Mouse (Mus musculus): ENCODE measurements around the gene Mrpl39. TPM values are rescaled to one million over a fixed set of nuclear protein-coding genes. Genes with fewer than 3 reads are reported as not detected.

The Mrpl39 gene
- polyA plus RNA-seq, 1 experiment from 2014 or later = 47.7 TPM

GRCm38 (mm10) chr16:84771461-84771860 is 35.9 kb upstream of the Mrpl39 start:
- 75% methylated on average over 2 of the region's 2 CpGs for WGBS
- H3K27me3 ChIP-seq (ENCODE audit: insufficient read depth, low read length) = peaks cover 10% of the 10 kb centered on the region
- no peaks in the 10 kb centered on the region for H3K4me1 ChIP-seq (ENCODE audit: insufficient read depth)
- H3K4me3 ChIP-seq (ENCODE audit: low read depth, low read length) = no peak overlapping the region
- no peak overlapping the region for H3K27ac ChIP-seq (ENCODE audit: low read depth)
- no peak for ATAC-seq (ENCODE audit: insufficient read depth)
- H3K36me3 ChIP-seq (ENCODE audit: insufficient read depth) = no peaks in the 10 kb centered on the region
- H3K4me2 ChIP-seq = no peak overlapping the region
- DNase-seq = no peak
- no peak for TF ChIP-seq CTCF (IDR thresholded peaks at IDR 0.05; ENCODE audit: low read depth)
- no peaks in the 10 kb centered on the region for H3K9me3 ChIP-seq (ENCODE audit: low read depth, low read length)
- H3K9ac ChIP-seq = no peak overlapping the region

GRCm38 (mm10) chr16:84770891-84771290 is 35.3 kb upstream of the Mrpl39 start:
- 79% methylated on average over 7 of the region's 7 CpGs for WGBS
- Histone ChIP-seq H3K4me3 (ENCODE audit: low read depth, low read length) (no peak overlapping the region), H3K27ac (ENCODE audit: low read depth) (no peak overlapping the region), H3K9ac (no peak overlapping the region), H3K9me3 (ENCODE audit: low read depth, low read length) (no peaks in the 10 kb centered on the region), H3K36me3 (ENCODE audit: insufficient read depth) (no peaks in the 10 kb centered on the region), H3K4me2 (no peak overlapping the region), H3K4me1 (ENCODE audit: insufficient read depth) (no peaks in the 10 kb centered on the region), H3K27me3 (ENCODE audit: insufficient read depth, low read length) (peaks cover 10% of the 10 kb centered on the region)
- no peak for ATAC-seq (ENCODE audit: insufficient read depth)
- no peak for TF ChIP-seq CTCF (IDR thresholded peaks at IDR 0.05; ENCODE audit: low read depth)
- DNase-seq = no peak

DNA sequence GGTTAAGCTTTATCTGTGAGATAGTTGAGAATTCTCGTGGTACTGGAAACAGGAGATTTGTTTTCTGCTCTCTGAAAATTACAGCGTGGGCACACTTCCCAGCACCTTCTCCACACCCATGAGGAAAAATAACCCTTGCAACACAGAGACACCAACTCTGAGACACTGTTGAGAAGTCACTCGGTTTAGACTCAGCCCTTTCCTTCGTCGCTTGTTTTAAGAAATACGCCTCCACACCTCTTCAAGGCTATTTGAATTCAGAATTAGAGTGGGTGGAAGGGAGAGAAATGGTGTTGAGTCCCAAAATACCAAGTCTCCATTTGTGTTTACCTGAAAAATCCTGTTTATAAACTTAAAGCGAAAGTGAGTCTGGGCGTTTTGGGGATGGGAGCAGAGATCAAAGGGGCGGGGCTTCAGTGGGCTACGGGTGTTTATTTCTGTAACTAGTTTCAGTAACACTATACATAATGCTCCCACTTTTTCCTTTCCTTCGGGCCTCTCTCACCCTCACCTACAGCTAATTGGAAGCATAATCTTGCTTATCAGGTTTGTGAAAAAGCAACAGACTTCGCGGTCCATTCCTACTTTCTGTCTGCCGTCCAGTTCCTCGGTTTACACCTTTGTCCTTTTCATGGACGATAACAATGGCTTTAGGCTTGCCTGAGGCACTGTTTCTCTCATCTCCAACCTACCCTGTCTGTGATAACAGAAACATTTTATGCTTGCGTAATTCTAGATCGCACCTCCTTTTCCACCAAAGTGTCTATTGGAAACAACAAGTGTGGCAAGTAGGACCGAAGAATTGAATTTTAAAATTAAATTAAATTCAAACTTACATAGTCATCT is 34.3 kb upstream of the Mrpl39 start:
- Histone ChIP-seq H3K27ac (ENCODE audit: low read depth) (no peak overlapping the region), H3K4me3 (ENCODE audit: low read depth, low read length) (no peak overlapping the region), H3K9ac (no peak overlapping the region), H3K9me3 (ENCODE audit: low read depth, low read length) (no peaks in the 10 kb centered on the region), H3K27me3 (ENCODE audit: insufficient read depth, low read length) (peaks cover 7% of the 10 kb centered on the region; the same call in 1 of the 2 replicates), H3K4me1 (ENCODE audit: insufficient read depth) (no peaks in the 10 kb centered on the region), H3K4me2 (no peak overlapping the region), H3K36me3 (ENCODE audit: insufficient read depth) (no peaks in the 10 kb centered on the region)
- 80% methylated on average over 19 of the region's 19 CpGs for WGBS
- no peak for TF ChIP-seq CTCF (IDR thresholded peaks at IDR 0.05; ENCODE audit: low read depth)
- DNase-seq (no peak), ATAC-seq (ENCODE audit: insufficient read depth) (no peak)

- no peak overlapping the region for H3K4me2 ChIP-seq
- no peaks in the 10 kb centered on the region for H3K36me3 ChIP-seq (ENCODE audit: insufficient read depth)
- no peak for ATAC-seq (ENCODE audit: insufficient read depth)
- H3K9ac ChIP-seq = no peak overlapping the region
- H3K27ac ChIP-seq (ENCODE audit: low read depth) = no peak overlapping the region
- no peak for DNase-seq
- no peak for TF ChIP-seq CTCF (IDR thresholded peaks at IDR 0.05; ENCODE audit: low read depth)
- H3K27me3 ChIP-seq (ENCODE audit: insufficient read depth, low read length) = peaks cover 5% of the 10 kb centered on the region; the same call in 1 of the 2 replicates
- no peaks in the 10 kb centered on the region for H3K4me1 ChIP-seq (ENCODE audit: insufficient read depth)
- H3K9me3 ChIP-seq (ENCODE audit: low read depth, low read length) = no peaks in the 10 kb centered on the region
- WGBS = 67% methylated on average over 4 of the region's 4 CpGs
- H3K4me3 ChIP-seq (ENCODE audit: low read depth, low read length) = no peak overlapping the region
Observed at GRCm38 (mm10) chr16:84769182-84769581, 33.6 kb upstream of the Mrpl39 start.

DNA sequence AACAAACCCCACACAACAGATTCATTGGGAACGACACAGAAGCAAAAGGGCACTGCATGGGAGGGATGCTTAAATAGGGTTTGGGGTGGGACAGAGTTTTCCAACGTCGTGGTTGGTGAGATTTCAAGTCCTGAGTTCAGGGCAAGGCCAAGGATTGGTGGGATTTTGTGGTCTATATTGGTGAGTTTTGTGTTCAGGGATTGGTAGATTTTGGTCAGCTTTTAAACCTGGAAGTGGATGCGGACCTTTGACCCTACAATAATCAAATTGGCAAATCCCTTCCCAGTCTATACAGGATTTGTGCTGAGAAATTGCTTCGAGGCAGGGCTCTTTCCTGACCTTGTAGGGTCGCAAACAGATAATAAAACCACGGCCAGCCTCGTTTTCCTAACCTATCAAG is 32.4 kb upstream of the Mrpl39 start:
- no peaks in the 10 kb centered on the region for H3K27me3 ChIP-seq (ENCODE audit: insufficient read depth, low read length)
- no peak for DNase-seq
- H3K36me3 ChIP-seq (ENCODE audit: insufficient read depth) = no peaks in the 10 kb centered on the region
- H3K4me3 ChIP-seq (ENCODE audit: low read depth, low read length) = no peak overlapping the region
- no peak overlapping the region for H3K27ac ChIP-seq (ENCODE audit: low read depth)
- WGBS = 77% methylated on average over 8 of the region's 8 CpGs
- H3K4me2 ChIP-seq = no peak overlapping the region
- H3K4me1 ChIP-seq (ENCODE audit: insufficient read depth) = no peaks in the 10 kb centered on the region
- no peak for ATAC-seq (ENCODE audit: insufficient read depth)
- H3K9me3 ChIP-seq (ENCODE audit: low read depth, low read length) = no peaks in the 10 kb centered on the region
- no peak overlapping the region for H3K9ac ChIP-seq
- no peak for TF ChIP-seq CTCF (IDR thresholded peaks at IDR 0.05; ENCODE audit: low read depth)

DNA sequence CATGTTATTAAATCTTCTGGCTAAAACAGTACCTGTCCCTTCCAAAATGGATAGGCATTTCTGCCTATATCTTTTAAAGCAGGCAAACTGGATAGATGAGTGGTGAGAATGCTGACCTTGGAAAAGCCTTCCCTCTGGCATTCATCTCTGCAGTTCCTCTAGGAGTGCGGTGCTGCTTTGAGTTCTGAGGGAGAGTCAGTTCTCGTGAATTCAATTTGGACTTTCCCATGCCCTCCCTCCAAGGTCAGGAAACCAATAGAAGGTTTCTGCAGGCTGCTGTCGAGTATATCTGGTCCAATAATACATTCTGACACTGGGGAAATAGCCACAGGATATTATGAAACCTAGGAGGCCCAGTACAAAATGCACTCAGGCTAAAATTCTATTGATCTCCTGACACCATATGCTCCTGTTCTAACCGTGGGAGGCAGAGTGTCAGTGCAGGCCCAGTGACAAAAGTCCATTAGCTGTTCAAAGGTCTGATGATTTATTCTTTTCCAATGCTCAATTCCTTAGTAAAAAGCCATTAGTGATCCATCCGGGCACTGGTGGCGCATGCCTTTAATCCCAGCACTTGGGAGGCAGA is 10.3 kb upstream of the Mrpl39 start:
- H3K4me2 ChIP-seq = no peak overlapping the region
- ATAC-seq (ENCODE audit: insufficient read depth) = no peak
- H3K4me1 ChIP-seq (ENCODE audit: insufficient read depth) = no peaks in the 10 kb centered on the region
- no peaks in the 10 kb centered on the region for H3K36me3 ChIP-seq (ENCODE audit: insufficient read depth)
- no peak for DNase-seq
- no peak for TF ChIP-seq CTCF (IDR thresholded peaks at IDR 0.05; ENCODE audit: low read depth)
- H3K9ac ChIP-seq = no peak overlapping the region
- H3K27ac ChIP-seq (ENCODE audit: low read depth) = no peak overlapping the region
- no peaks in the 10 kb centered on the region for H3K9me3 ChIP-seq (ENCODE audit: low read depth, low read length)
- H3K4me3 ChIP-seq (ENCODE audit: low read depth, low read length) = no peak overlapping the region
- no peaks in the 10 kb centered on the region for H3K27me3 ChIP-seq (ENCODE audit: insufficient read depth, low read length)
- WGBS = 75% methylated on average over 6 of the region's 6 CpGs

DNA sequence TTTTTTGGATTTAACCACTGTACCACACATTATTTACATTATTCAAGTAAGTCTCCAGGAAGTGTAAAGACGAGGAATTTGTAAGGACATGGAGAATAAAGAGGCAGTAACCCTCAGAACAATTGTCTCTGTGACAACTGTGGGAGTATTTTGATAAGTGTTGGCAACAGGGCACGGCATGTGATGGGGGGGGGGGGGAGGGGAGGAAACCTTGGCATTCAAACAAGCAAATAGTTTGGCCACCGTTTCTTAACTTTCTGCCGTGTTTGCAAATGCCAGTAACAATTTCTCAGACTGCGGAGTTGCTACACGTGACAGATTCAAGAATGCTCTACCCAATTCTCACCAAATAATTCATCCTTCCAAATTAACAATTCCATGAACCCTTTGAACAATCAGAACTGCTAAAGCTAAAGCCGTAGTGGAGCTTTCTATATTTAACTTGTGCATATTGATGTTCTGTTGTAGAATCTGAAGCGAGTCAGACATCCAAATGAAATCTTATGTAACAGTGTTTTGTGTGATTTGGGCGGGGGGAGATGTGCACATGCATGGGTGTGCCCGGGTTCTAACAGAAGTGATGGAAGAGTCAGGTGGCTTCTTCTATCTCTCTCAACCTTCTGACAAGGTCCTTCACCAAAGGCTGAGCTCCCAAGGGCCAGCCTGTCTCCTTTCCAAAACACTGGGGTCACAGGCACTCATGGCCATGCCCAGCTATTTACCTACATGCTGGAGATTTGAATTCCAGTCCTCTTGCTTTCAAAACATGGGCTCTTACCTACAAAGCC is 9.4 kb upstream of the Mrpl39 start:
- DNase-seq (peak; percentile 15), ATAC-seq (ENCODE audit: insufficient read depth) (no peak)
- H3K27me3 ChIP-seq (ENCODE audit: insufficient read depth, low read length) = no peaks in the 10 kb centered on the region
- TF ChIP-seq CTCF (IDR thresholded peaks at IDR 0.05; ENCODE audit: low read depth) = no peak
- H3K4me3 ChIP-seq (ENCODE audit: low read depth, low read length) = no peak overlapping the region
- WGBS = 51% methylated on average over 10 of the region's 10 CpGs
- no peak overlapping the region for H3K9ac ChIP-seq
- H3K9me3 ChIP-seq (ENCODE audit: low read depth, low read length) = no peaks in the 10 kb centered on the region
- no peak overlapping the region for H3K27ac ChIP-seq (ENCODE audit: low read depth)
- H3K4me2 ChIP-seq = no peak overlapping the region
- no peaks in the 10 kb centered on the region for H3K4me1 ChIP-seq (ENCODE audit: insufficient read depth)
- H3K36me3 ChIP-seq (ENCODE audit: insufficient read depth) = no peaks in the 10 kb centered on the region
